Mouse (Mus musculus) c-Kit-negative CD71-positive TER-119-positive erythroid progenitor cells, embryonic 14.5 days (primary cell): ENCODE data around the gene Fthl17f.
"Not testable (repeated sequence)": the region's sequence is repeated elsewhere in the genome, so short reads cannot be mapped to it uniquely, and the experiment has no call there.

Experiments used
- DNase-seq: peaks from one replicate; pipeline ENCODE4 v3.0.0-alpha.2; 2013; ENCODE audit warnings: low read depth, low spot score

Gene Fthl17f

DNA sequence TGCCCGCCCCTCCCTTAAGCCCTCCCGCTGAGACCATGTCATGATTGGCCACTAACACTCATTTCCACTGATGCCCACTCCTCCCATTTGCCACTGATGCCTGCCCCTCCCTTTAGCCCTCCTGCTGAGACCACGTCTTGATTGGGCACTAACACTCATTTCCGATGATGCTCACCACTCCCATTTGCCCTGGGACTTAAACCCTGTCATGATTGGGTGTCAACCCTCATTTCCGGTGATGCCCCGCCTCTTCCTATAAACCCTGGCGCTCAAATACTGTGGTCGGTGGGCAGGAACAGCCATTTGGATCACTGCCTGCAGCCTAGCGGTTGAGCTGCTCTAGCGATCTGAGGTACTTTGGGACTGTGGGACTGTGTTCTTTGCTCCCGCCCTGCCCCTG, at the start of gene Fthl17f:
Gene Fthl17f, plus strand, starts transcription at position 301 of the 400 bp plus-strand sequence.
- DNase-seq = not testable (repeated sequence)

DNA sequence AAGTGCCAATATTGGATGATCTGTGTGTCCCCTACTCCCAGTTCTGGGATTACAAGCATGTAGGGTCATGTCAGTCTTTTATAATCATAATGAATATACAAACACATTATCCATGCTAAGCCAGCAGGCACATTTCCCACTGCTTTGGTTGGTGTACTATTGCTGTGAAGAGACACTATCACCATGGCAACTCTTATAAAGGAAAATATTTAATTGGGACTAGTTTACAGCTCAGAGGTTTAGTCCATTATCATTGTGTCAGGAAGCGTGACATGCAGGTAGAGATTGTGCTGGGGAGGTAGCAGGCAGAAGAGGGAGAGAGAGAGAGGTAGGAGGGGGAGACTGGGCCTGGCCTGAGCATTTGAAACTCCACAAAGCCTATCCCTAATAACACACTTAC, 46.7 kb upstream of the Fthl17f start:
- DNase-seq = no peak

DNA sequence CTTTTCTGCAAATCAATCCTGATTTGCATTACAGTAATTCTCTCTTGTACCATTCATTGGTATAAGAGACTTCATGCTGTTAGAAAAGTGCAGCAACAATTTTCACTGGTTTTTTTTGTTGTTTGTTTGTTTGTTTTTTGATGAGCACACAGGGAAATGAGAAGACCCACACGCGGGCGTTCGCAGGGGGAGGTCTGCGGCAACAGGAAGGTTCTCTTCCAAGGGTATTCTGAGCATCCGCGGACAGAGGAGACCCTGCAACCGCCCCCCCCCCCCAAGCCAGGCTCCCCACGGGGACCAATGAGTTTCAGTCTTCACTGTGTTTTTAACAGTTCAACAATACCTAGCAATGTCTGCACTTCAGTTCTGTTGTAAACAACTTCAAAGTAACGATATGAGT, 43.3 kb upstream of the Fthl17f start:
- DNase-seq = no peak

DNA sequence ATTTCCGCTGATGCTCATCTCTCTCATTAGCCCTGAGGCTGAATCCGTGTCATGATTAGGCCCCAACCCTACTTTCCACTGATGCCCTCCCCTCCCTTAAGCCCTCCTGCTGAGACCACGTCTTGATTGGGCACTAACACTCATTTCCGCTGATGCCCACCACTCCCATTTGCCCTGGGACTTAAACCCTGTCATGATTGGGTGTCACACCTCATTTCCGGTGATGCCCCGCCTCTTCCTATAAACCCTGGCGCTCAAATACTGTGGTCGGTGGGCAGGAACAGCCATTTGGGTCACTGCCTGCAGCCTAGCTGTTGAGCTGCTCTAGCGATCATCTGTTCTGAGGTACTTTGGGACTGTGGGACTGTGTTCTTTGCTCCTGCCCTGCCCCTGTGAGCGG, 29.6 kb upstream of the Fthl17f start, which contains the start of gene Fthl17e:
Gene Fthl17e, plus strand, starts transcription at position 301 of the 400 bp plus-strand sequence.
- DNase-seq = not testable (repeated sequence)

DNA sequence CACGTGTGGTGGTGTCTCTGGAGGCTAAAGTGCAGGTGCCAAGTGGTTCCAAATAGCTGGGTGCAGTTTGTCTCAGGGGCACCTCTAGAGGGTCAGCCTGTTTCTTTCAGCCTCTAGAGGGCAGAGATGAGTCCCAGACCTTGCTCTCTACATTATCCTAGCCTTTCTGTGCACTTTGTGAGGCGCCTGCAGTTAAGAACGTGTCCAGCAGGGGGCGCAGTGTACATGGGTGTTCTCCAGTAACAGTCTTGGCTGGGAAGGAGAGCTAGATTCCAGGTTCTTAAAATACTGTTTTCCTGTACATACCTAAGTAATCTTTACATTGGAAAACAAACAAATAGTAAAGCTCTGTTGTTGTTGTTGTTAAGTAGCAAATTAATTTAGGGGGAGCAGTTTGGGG, 21.2 kb upstream of the Fthl17f start:
- DNase-seq = not testable (repeated sequence)

DNA sequence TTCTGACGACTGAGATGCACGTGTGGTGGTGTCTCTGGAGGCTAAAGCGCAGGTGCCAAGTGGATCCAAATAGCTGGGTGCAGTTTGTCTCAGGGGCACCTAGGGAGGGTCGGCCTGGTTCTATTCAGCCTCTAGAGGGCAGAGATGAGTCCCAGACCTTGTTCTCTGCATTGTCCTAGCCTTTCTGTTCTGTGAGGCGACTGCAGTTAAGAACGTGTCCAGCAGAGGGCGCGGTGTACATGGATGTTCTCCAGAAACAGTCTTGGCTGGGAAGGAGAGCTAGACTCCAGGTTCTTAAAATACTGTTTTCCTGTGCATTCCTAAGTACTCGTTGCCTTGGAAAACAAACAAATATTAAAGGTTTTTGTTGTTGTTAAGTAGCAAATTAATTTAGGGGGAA, 1.9 kb upstream of the Fthl17f start:
- not testable (repeated sequence) for DNase-seq

DNA sequence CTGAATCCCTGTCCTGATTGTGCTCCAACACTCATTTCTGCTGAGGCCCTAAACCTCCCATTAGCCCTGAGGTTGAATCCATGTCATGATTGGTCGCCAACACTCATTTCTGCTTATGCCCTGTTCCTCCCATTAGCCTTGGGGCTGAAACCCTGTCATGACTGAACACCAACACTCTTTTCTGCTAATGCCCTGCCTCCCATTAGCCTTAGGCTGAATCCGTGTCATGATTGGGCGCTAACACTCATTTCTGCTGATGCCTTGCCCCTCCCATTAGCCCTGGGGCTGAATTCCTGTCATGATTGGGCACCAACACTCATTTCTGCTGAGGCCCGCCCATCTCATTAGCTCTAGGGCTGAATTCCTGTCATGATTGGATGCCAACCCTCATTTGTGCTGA, 714 bp upstream of the Fthl17f start:
- DNase-seq = no peak

DNA sequence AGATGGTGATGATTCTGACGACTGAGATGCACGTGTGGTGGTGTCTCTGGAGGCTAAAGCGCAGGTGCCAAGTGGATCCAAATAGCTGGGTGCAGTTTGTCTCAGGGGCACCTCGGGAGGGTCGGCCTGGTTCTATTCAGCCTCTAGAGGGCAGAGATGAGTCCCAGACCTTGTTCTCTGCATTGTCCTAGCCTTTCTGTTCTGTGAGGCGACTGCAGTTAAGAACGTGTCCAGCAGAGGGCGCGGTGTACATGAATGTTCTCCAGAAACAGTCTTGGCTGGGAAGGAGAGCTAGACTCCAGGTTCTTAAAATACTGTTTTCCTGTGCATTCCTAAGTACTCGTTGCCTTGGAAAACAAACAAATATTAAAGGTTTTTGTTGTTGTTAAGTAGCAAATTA, 14.9 kb downstream of the Fthl17f start:
- DNase-seq = peak; percentile 3

DNA sequence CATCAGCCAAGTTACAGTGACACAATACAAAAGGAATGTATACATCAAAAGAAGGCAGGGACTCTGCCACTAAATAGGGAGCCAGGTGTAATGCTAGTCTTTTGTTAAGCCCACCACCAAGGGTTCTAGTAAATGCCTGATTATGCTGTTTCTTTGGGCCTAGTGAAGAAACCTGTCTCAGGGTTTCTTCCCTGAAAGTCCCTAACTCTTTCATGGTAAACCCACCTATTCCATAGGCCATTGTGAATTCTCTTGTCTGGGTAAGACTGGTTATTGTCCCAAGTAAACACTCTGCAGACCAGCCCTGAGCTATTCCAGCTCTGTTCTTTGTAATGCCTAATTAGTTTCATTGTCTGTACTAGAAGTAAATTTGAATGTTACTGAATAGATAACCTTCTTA, 32.3 kb downstream of the Fthl17f start:
- not testable (repeated sequence) for DNase-seq

DNA sequence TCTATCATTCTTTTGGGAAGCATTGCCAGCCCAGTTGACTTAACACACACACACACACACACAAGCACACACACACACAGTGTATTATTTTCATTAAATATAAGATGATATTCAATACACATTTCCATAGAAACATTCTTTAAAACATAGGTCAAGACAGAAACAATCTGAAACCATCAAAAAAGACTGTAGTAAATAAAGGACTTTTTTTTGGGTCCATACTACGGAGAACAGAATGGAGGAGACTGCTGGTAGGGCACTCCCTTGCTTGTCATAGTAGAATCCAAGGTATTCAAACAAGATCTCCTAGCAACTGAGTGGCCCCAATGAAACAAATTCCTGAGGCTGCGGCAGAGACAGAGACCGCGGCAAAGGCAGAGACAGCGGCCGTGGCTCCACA, 41.4 kb downstream of the Fthl17f start, which contains the start of gene 4930402K13Rik:
Gene 4930402K13Rik, plus strand, starts transcription at position 301 of the 400 bp plus-strand sequence.
- no peak for DNase-seq

DNA sequence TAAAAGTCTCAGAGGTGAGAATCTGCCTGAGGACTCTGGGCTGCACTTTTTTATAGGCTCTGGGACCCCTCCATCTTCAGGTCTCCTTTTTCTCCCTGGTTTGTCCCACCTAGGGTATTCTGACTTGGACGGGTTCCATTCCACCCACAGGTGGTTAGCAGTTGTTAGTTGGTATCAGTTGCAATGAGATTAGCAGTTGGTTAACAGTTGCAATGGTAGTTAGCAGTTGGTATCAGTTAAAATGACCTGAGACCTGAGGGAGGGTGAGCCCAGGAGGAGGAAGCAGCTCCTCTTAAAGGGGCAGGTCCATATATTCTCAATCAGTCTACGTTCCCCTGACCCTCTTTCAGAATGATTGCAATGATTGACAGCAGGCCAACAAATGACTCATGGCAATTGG, 47.6 kb downstream of the Fthl17f start:
- DNase-seq = no peak
